Mouse (Mus musculus) kidney, adult 2 months (tissue): ENCODE results near the gene Ppp2r3a.

Experiments
- CTCF ChIP-seq: fragments of 200-500 bp; conservative IDR thresholded peaks from 2 replicates; pipeline ENCODE4 v1.5.1; 2011; ENCODE audit warnings: low read depth, mild to moderate bottlenecking, control low read depth, low read length, moderate library complexity, mixed read lengths; ENCODE audit not compliant: insufficient read depth, insufficient read length
- POLR2A ChIP-seq: fragments of 200-500 bp; IDR thresholded peaks from one replicate; pipeline ENCODE4 v1.6.1; 2011; ENCODE audit warnings: low read depth, low read length, control low read depth

- TF ChIP-seq POLR2A (no peak), CTCF (no peak)
These were observed 181.8 kb downstream of the Ppp2r3a start for GRCm38 (mm10) chr9:101069781-101070180.
